Mouse (Mus musculus) neural tube, embryonic 14.5 days (tissue): Measurements from ENCODE around the gene Arfip1. TPM values are rescaled to one million over a fixed set of nuclear protein-coding genes. Genes with fewer than 3 reads are reported as not detected.
"Not testable (repeated sequence)": the region's sequence is repeated elsewhere in the genome, so short reads cannot be mapped to it uniquely, and the experiment has no call there.

Source experiments
- ATAC-seq: fragments of 200-750 bp; cut with Nextera tagmentation; 2 replicates; pipeline ENCODE4 v1.8.0; 2017; ENCODE audit warnings: low read depth, mild to moderate bottlenecking, moderate TSS enrichment, moderate library complexity
- H3K27ac ChIP-seq: fragments of 300-500 bp; sonication (generic); 2 replicates; pipeline ENCODE4 v1.5.1; 2014; ENCODE audit warnings: low read depth, mild to moderate bottlenecking, control low read depth, low read length, moderate library complexity, mixed read lengths
- H3K27me3 ChIP-seq: fragments of 300-500 bp; sonication (generic); 2 replicates; pipeline ENCODE4 v1.6.1; 2014; ENCODE audit warnings: low read length; ENCODE audit not compliant: control insufficient read depth, insufficient read depth
- H3K36me3 ChIP-seq: fragments of 300-500 bp; sonication (generic); 2 replicates; pipeline ENCODE4 v1.6.1; 2014; ENCODE audit warnings: low read length, mixed read lengths; ENCODE audit not compliant: control insufficient read depth, insufficient read depth
- H3K4me1 ChIP-seq: fragments of 300-500 bp; sonication (generic); 2 replicates; pipeline ENCODE4 v1.6.1; 2014; ENCODE audit warnings: low read length; ENCODE audit not compliant: control insufficient read depth, insufficient read depth
- H3K4me2 ChIP-seq: fragments of 300-500 bp; sonication (generic); 2 replicates; pipeline ENCODE4 v1.6.1; 2014; ENCODE audit warnings: mild to moderate bottlenecking, low read depth, low read length, control low read depth
- H3K4me3 ChIP-seq: fragments of 300-500 bp; sonication (generic); 2 replicates; pipeline ENCODE4 v1.5.1; 2014; ENCODE audit warnings: low read depth, low read length, control low read depth, mixed read lengths
- H3K9ac ChIP-seq: fragments of 300-500 bp; sonication (generic); replicated peaks from 2 replicates; pipeline ENCODE4 v1.6.1; 2014; ENCODE audit warnings: low read depth, mild to moderate bottlenecking, control low read depth, low read length, mixed read lengths
- H3K9me3 ChIP-seq: fragments of 300-500 bp; sonication (generic); 2 replicates; pipeline ENCODE4 v1.6.1; 2016; ENCODE audit warnings: low read length; ENCODE audit not compliant: control insufficient read depth
- WGBS: fragments of 180-500 bp; shearing (Covaris S2); extraction: QIAGEN DNeasy Blood & Tissue Kit; methylation state at CpG from one replicate; pipeline ENCODE4 v1.1.7; 2014; 5-methylcytosine and 5-hydroxymethylcytosine counted together
- polyA plus RNA-seq: library from polyadenylated mRNA; unstranded; fragments of >200 nt; fragmentation: Nextera tagmentation; extraction: Ambion mirVana; gene quantifications from 2 replicates; pipeline ENCODE4 v1.2.1, GENCODE M21; 2014

The Arfip1 gene
- polyA plus RNA-seq, 1 experiment from 2014 or later: 22.1 TPM

DNA sequence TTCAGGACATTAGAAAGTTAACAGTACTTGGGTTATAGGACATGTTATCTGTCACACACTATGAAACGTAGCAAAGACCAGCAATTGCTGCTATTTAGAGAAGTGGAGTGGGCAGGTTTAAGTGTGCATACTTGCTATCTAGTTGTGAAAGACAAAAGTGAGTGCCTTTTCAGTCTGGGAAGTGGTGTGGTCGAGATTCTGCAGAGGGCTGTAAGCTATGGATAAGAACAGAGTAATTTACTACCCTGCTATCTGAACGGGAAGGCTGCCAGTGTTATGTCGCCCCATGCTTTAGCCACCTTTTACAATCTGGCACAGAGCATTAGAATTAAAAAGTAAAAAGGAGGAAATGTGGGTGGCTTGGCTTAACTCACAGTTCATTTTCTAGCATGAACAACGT is 4.3 kb upstream of the Arfip1 start:
- H3K36me3 ChIP-seq: no peaks in the 10 kb centered on the region
- no peaks in the 10 kb centered on the region; the same call in 1 of the 2 replicates for H3K4me1 ChIP-seq
- H3K9me3 ChIP-seq: no peaks in the 10 kb centered on the region
- no peak overlapping the region for H3K4me2 ChIP-seq
- 47% methylated on average over 5 of the region's 5 CpGs for WGBS
- H3K4me3 ChIP-seq: no peak overlapping the region
- no peak overlapping the region for H3K9ac ChIP-seq
- H3K27ac ChIP-seq: no peak overlapping the region
- ATAC-seq: no peak
- H3K27me3 ChIP-seq: no peaks in the 10 kb centered on the region

GRCm38 (mm10) chr3:84582913-84583276 is 470 bp upstream of the Arfip1 start:
- H3K27ac ChIP-seq: peak overlapping the region; percentile 87
- peak overlapping the region; percentile 83 for H3K4me2 ChIP-seq
- no peaks in the 10 kb centered on the region for H3K9me3 ChIP-seq
- WGBS: under 1% methylated on average over 26 of the region's 27 CpGs
- peaks cover 16% of the 10 kb centered on the region; the same call in 1 of the 2 replicates for H3K4me1 ChIP-seq
- H3K4me3 ChIP-seq: peak overlapping the region; percentile 82
- ATAC-seq: peak; percentile 63
- no peaks in the 10 kb centered on the region for H3K36me3 ChIP-seq
- H3K9ac ChIP-seq: peak overlapping the region; percentile 86
- H3K27me3 ChIP-seq: no peaks in the 10 kb centered on the region

DNA sequence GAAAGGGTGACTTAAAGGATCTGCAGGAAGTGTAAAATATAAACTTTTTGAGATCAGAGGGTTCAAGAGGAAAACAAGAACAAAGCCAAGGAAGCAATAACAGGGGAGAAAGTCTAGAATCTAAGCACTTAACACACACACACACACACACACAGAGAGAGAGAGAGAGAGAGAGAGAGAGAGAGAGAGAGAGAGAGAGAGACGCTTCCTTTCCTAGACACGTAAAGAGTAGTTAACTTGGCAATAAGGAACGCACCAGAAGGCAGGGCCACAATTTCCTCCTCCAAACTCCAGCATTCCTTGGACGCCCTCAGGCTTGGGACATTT is 766 bp downstream of the Arfip1 start:
- H3K27ac ChIP-seq: peak overlapping the region; percentile 87
- ATAC-seq: no peak
- H3K27me3 ChIP-seq: no peaks in the 10 kb centered on the region
- H3K9me3 ChIP-seq: no peaks in the 10 kb centered on the region
- 0% methylated on average over 4 of the region's 4 CpGs for WGBS
- peak overlapping the region; percentile 86 for H3K9ac ChIP-seq
- no peaks in the 10 kb centered on the region for H3K36me3 ChIP-seq
- peak overlapping the region; percentile 83 for H3K4me2 ChIP-seq
- H3K4me3 ChIP-seq: peak overlapping the region; percentile 82
- peaks cover 16% of the 10 kb centered on the region; the same call in 1 of the 2 replicates for H3K4me1 ChIP-seq

DNA sequence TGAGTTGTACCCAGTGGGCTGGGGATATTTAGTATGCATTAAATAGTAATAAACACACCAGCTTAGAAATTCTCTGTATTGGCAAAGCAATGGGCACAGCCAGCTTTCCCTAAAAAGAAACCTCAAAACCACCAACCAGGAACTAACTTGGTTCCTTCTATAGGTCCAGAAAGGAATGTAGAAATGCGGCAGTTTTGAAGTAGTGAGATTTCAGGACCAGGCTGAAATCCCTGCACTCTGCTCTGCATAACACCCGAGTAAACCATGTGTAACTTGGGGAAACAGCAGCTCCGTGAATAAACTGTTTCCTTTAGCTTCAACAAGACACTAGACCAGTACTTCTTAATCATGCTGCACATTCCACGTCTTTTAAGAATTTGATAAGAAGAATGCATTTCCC is 1.7 kb downstream of the Arfip1 start:
- Histone ChIP-seq H3K27ac (no peak overlapping the region), H3K4me2 (peak overlapping the region; percentile 83), H3K9me3 (no peaks in the 10 kb centered on the region), H3K27me3 (no peaks in the 10 kb centered on the region), H3K9ac (no peak overlapping the region; the same call in 1 of the 2 replicates), H3K4me3 (peak overlapping the region; percentile 82), H3K36me3 (no peaks in the 10 kb centered on the region), H3K4me1 (peaks cover 16% of the 10 kb centered on the region; the same call in 1 of the 2 replicates)
- no peak for ATAC-seq
- 70% methylated on average over 4 of the region's 4 CpGs for WGBS

GRCm38 (mm10) chr3:84570501-84570900 is 11.9 kb downstream of the Arfip1 start:
- no peak overlapping the region for H3K9ac ChIP-seq
- ATAC-seq: no peak
- H3K27ac ChIP-seq: no peak overlapping the region
- H3K4me3 ChIP-seq: no peak overlapping the region
- H3K4me1 ChIP-seq: no peaks in the 10 kb centered on the region
- H3K36me3 ChIP-seq: no peaks in the 10 kb centered on the region
- H3K4me2 ChIP-seq: no peak overlapping the region
- H3K9me3 ChIP-seq: no peaks in the 10 kb centered on the region
- no peaks in the 10 kb centered on the region for H3K27me3 ChIP-seq
- WGBS: 92% methylated on average over 3 of the region's 3 CpGs

GRCm38 (mm10) chr3:84569587-84569986 is 12.8 kb downstream of the Arfip1 start:
- Histone ChIP-seq H3K4me1 (no peaks in the 10 kb centered on the region), H3K9me3 (no peaks in the 10 kb centered on the region), H3K9ac (no peak overlapping the region), H3K27ac (no peak overlapping the region), H3K27me3 (no peaks in the 10 kb centered on the region), H3K4me3 (no peak overlapping the region), H3K36me3 (no peaks in the 10 kb centered on the region), H3K4me2 (no peak overlapping the region)
- no peak for ATAC-seq
- WGBS: 67% methylated on average over 6 of the region's 6 CpGs

GRCm38 (mm10) chr3:84568540-84568939 is 13.9 kb downstream of the Arfip1 start:
- Histone ChIP-seq H3K9ac (no peak overlapping the region), H3K36me3 (no peaks in the 10 kb centered on the region), H3K4me2 (no peak overlapping the region), H3K4me1 (no peaks in the 10 kb centered on the region), H3K4me3 (no peak overlapping the region), H3K27ac (no peak overlapping the region), H3K9me3 (no peaks in the 10 kb centered on the region), H3K27me3 (no peaks in the 10 kb centered on the region)
- 93% methylated on average over 6 of the region's 6 CpGs for WGBS
- no peak for ATAC-seq

GRCm38 (mm10) chr3:84563415-84563814 is 19.0 kb downstream of the Arfip1 start:
- H3K27me3 ChIP-seq: no peaks in the 10 kb centered on the region
- H3K4me2 ChIP-seq: no peak overlapping the region
- no peak overlapping the region for H3K4me3 ChIP-seq
- no peak overlapping the region for H3K9ac ChIP-seq
- H3K36me3 ChIP-seq: no peaks in the 10 kb centered on the region
- H3K27ac ChIP-seq: no peak overlapping the region
- H3K9me3 ChIP-seq: no peaks in the 10 kb centered on the region
- 97% methylated on average over 4 of the region's 4 CpGs for whole genome bisulfite sequencing
- H3K4me1 ChIP-seq: no peaks in the 10 kb centered on the region
- ATAC-seq: no peak

GRCm38 (mm10) chr3:84562911-84563310 is 19.5 kb downstream of the Arfip1 start:
- H3K27me3 ChIP-seq, H3K4me3 ChIP-seq, H3K9ac ChIP-seq, H3K4me2 ChIP-seq, H3K4me1 ChIP-seq, H3K27ac ChIP-seq, H3K9me3 ChIP-seq, H3K36me3 ChIP-seq, ATAC-seq: not testable (repeated sequence)
- WGBS: 94% methylated on average over 2 of the region's 2 CpGs

- no peak overlapping the region for H3K4me2 ChIP-seq
- no peaks in the 10 kb centered on the region for H3K27me3 ChIP-seq
- no peaks in the 10 kb centered on the region for H3K4me1 ChIP-seq
- H3K36me3 ChIP-seq: no peaks in the 10 kb centered on the region
- ATAC-seq: no peak
- 100% methylated on average over 3 of the region's 3 CpGs for WGBS
- H3K9ac ChIP-seq: no peak overlapping the region
- no peak overlapping the region for H3K4me3 ChIP-seq
- H3K9me3 ChIP-seq: no peaks in the 10 kb centered on the region
- no peak overlapping the region for H3K27ac ChIP-seq
These were observed 24.1 kb downstream of the Arfip1 start for GRCm38 (mm10) chr3:84558301-84558700.
